Mouse (Mus musculus) hindbrain, postnatal 0 days (tissue): ENCODE measurements around the gene Six5. TPM values are rescaled to one million over a fixed set of nuclear protein-coding genes. Genes with fewer than 3 reads are reported as not detected.
"Not testable (repeated sequence)": the region's sequence is repeated elsewhere in the genome, so short reads cannot be mapped to it uniquely, and the experiment has no call there.

Experiments
- ATAC-seq: fragments of 200-750 bp; cut with Nextera tagmentation; 2 replicates; pipeline ENCODE4 v1.8.0; 2017; ENCODE audit warnings: mild to moderate bottlenecking, moderate TSS enrichment, moderate library complexity
- DNase-seq: peaks from one replicate; pipeline ENCODE4 v3.0.0-alpha.2; 2015; ENCODE audit warnings: low spot score
- H3K27ac ChIP-seq: fragments of 300-500 bp; sonication (generic); 2 replicates; pipeline ENCODE4 v1.5.1; 2014; ENCODE audit warnings: mild to moderate bottlenecking
- H3K27me3 ChIP-seq: fragments of 300-500 bp; sonication (generic); 2 replicates; pipeline ENCODE4 v1.6.1; 2014; ENCODE audit warnings: low read length, mixed read lengths; ENCODE audit not compliant: insufficient read depth
- H3K36me3 ChIP-seq: fragments of 300-500 bp; sonication (generic); 2 replicates; pipeline ENCODE4 v1.6.1; 2014; ENCODE audit warnings: low read length, mixed read lengths; ENCODE audit not compliant: insufficient read depth
- H3K4me1 ChIP-seq: fragments of 300-500 bp; sonication (generic); 2 replicates; pipeline ENCODE4 v1.6.1; 2014; ENCODE audit warnings: antibody characterized with exemption, low read length, mixed read lengths; ENCODE audit not compliant: insufficient read depth
- H3K4me2 ChIP-seq: fragments of 300-500 bp; sonication (generic); 2 replicates; pipeline ENCODE4 v1.6.1; 2014; ENCODE audit warnings: low read depth, mild to moderate bottlenecking, low read length, moderate library complexity, mixed read lengths
- H3K4me3 ChIP-seq: fragments of 300-500 bp; sonication (generic); 2 replicates; pipeline ENCODE4 v1.5.1; 2014; ENCODE audit warnings: low read length
- H3K9ac ChIP-seq: fragments of 300-500 bp; sonication (generic); replicated peaks from 2 replicates; pipeline ENCODE4 v1.6.1; 2014; ENCODE audit warnings: mild to moderate bottlenecking, low read length, moderate library complexity, mixed read lengths
- H3K9me3 ChIP-seq: fragments of 300-500 bp; sonication (generic); 2 replicates; pipeline ENCODE4 v1.6.1; 2016; ENCODE audit warnings: low read length, mixed read lengths
- CTCF ChIP-seq: IDR thresholded peaks from 2 replicates; pipeline ENCODE4 v1.5.1; 2016; ENCODE audit warnings: antibody characterized with exemption, control low read depth, low read depth
- WGBS: fragments of 180-500 bp; shearing (Covaris S2); extraction: QIAGEN DNeasy Blood & Tissue Kit; methylation state at CpG from one replicate; pipeline ENCODE4 v1.1.7; 2014; 5-methylcytosine and 5-hydroxymethylcytosine counted together
- polyA plus RNA-seq: library from polyadenylated mRNA; unstranded; fragments of >200 nt; fragmentation: Nextera tagmentation; extraction: Ambion mirVana; gene quantifications from 2 replicates; pipeline ENCODE4 v1.2.1, GENCODE M21; 2015
- total RNA-seq: library from RNA; depleted of rRNA; stranded (reverse); fragments of >200 nt; gene quantifications from 2 replicates; pipeline ENCODE4 v1.2.3, GENCODE M21; 2014

Six5 gene
- total and polyA plus RNA-seq, 2 experiments from 2014 or later = 1.5 to 12.1 TPM

GRCm38 (mm10) chr7:19067063-19067462 is 27.3 kb upstream of the Six5 start:
- no peak for ATAC-seq
- H3K27me3 ChIP-seq = peaks cover 13% of the 10 kb centered on the region
- no peak for DNase-seq
- no peak overlapping the region for H3K27ac ChIP-seq
- 47% methylated on average over 14 of the region's 14 CpGs for WGBS
- H3K4me1 ChIP-seq = no peaks in the 10 kb centered on the region
- H3K36me3 ChIP-seq = no peaks in the 10 kb centered on the region
- no peaks in the 10 kb centered on the region for H3K9me3 ChIP-seq
- no peak for TF ChIP-seq CTCF
- no peak overlapping the region for H3K9ac ChIP-seq
- H3K4me2 ChIP-seq = no peak overlapping the region
- no peak overlapping the region for H3K4me3 ChIP-seq

- Histone ChIP-seq H3K4me1 (no peaks in the 10 kb centered on the region), H3K9me3 (no peaks in the 10 kb centered on the region), H3K36me3 (no peaks in the 10 kb centered on the region), H3K27ac (no peak overlapping the region), H3K4me3 (no peak overlapping the region), H3K9ac (no peak overlapping the region), H3K27me3 (peaks cover 13% of the 10 kb centered on the region), H3K4me2 (no peak overlapping the region)
- ATAC-seq (no peak), DNase-seq (no peak)
- TF ChIP-seq CTCF = no peak
- 70% methylated on average over 13 of the region's 14 CpGs for WGBS
Measured at GRCm38 (mm10) chr7:19067935-19068334, 26.5 kb upstream of the Six5 start.

GRCm38 (mm10) chr7:19068707-19069106 is 25.7 kb upstream of the Six5 start:
- H3K27me3 ChIP-seq = peaks cover 13% of the 10 kb centered on the region
- ATAC-seq (no peak), DNase-seq (peak; percentile 81)
- no peaks in the 10 kb centered on the region for H3K36me3 ChIP-seq
- no peak overlapping the region for H3K9ac ChIP-seq
- peak; percentile 84 for TF ChIP-seq CTCF
- no peak overlapping the region for H3K4me3 ChIP-seq
- no peak overlapping the region for H3K27ac ChIP-seq
- 4% methylated on average over 2 of the region's 2 CpGs for WGBS
- H3K9me3 ChIP-seq = no peaks in the 10 kb centered on the region
- H3K4me1 ChIP-seq = no peaks in the 10 kb centered on the region
- no peak overlapping the region for H3K4me2 ChIP-seq

- H3K4me2 ChIP-seq = no peak overlapping the region
- ATAC-seq (no peak), DNase-seq (peak; percentile 44)
- no peak overlapping the region for H3K27ac ChIP-seq
- TF ChIP-seq CTCF = peak; percentile 62
- no peak overlapping the region for H3K4me3 ChIP-seq
- H3K4me1 ChIP-seq = no peaks in the 10 kb centered on the region
- no peaks in the 10 kb centered on the region for H3K36me3 ChIP-seq
- no peaks in the 10 kb centered on the region for H3K9me3 ChIP-seq
- no peak overlapping the region for H3K9ac ChIP-seq
- WGBS = 52% methylated on average over 3 of the region's 3 CpGs
- peaks cover 13% of the 10 kb centered on the region for H3K27me3 ChIP-seq
Measured at GRCm38 (mm10) chr7:19069500-19069899, 24.9 kb upstream of the Six5 start.

- not testable (repeated sequence) for H3K27me3 ChIP-seq, H3K36me3 ChIP-seq, ATAC-seq, H3K27ac ChIP-seq, H3K9ac ChIP-seq, H3K9me3 ChIP-seq, H3K4me3 ChIP-seq, H3K4me1 ChIP-seq, DNase-seq, H3K4me2 ChIP-seq
- peak; percentile 29 for TF ChIP-seq CTCF
- 55% methylated on average over 3 of the region's 3 CpGs for WGBS
Measured at GRCm38 (mm10) chr7:19071024-19071423, 23.4 kb upstream of the Six5 start.

GRCm38 (mm10) chr7:19073504-19073903 is 20.9 kb upstream of the Six5 start:
- Histone ChIP-seq H3K27me3 (no peaks in the 10 kb centered on the region), H3K4me2 (no peak overlapping the region), H3K4me3 (no peak overlapping the region), H3K9me3 (no peaks in the 10 kb centered on the region), H3K4me1 (peaks cover 11% of the 10 kb centered on the region), H3K27ac (no peak overlapping the region), H3K36me3 (peaks cover 6% of the 10 kb centered on the region; the same call in 1 of the 2 replicates), H3K9ac (no peak overlapping the region)
- no peak for DNase-seq
- WGBS = 81% methylated on average over 9 of the region's 9 CpGs
- ATAC-seq = no peak
- peak; percentile 68 for TF ChIP-seq CTCF

GRCm38 (mm10) chr7:19074494-19074893 is 19.9 kb upstream of the Six5 start:
- no peaks in the 10 kb centered on the region for H3K27me3 ChIP-seq
- H3K36me3 ChIP-seq = peaks cover 11% of the 10 kb centered on the region; the same call in 1 of the 2 replicates
- H3K9ac ChIP-seq = no peak overlapping the region
- no peak; the same call in 1 of the 2 replicates for TF ChIP-seq CTCF
- no peak for ATAC-seq
- DNase-seq = no peak
- no peaks in the 10 kb centered on the region for H3K9me3 ChIP-seq
- H3K27ac ChIP-seq = no peak overlapping the region
- peaks cover 11% of the 10 kb centered on the region for H3K4me1 ChIP-seq
- WGBS = 94% methylated on average over 6 of the region's 6 CpGs
- H3K4me2 ChIP-seq = no peak overlapping the region
- no peak overlapping the region for H3K4me3 ChIP-seq
